Mouse (Mus musculus) olfactory bulb, adult 2 months (tissue): ENCODE measurements around the gene Kcns1.

Source experiments
- CTCF ChIP-seq: fragments of 200-500 bp; IDR thresholded peaks from 2 replicates; pipeline ENCODE4 v1.5.1; 2012; ENCODE audit warnings: low read depth, mild to moderate bottlenecking, low read length, moderate library complexity; ENCODE audit not compliant: insufficient read depth
- POLR2A ChIP-seq: fragments of 200-500 bp; IDR thresholded peaks from 2 replicates; pipeline ENCODE4 v1.6.1; 2012; ENCODE audit warnings: mild to moderate bottlenecking, low read depth, low read length, moderate library complexity; ENCODE audit not compliant: insufficient read depth

DNA sequence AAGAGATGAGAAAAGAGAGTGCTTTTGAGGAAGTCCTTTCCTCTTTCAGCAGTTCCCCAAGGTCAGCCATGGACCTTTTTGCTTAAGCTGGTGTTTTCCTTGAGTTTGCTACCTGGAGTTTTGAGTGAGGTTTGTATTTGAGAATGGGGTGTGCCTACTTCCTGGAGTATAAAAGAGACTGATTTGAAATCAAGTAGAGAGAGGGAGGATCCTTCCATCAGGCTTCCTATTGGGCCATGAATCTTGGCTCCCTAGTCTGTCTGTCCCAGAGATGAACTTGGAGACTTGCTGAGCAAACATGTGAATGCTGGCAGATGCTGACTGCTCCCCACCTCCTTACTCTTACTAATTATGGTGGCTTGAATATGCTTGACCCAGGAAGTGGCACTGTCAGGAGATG lies 21.4 kb upstream of the Kcns1 start:
- TF ChIP-seq CTCF = no peak
- no peak for TF ChIP-seq POLR2A
